18 mouse cellular contexts compared by ENCODE assay signal in genomic region chr4:107944141-107944540, GRCm38 (mm10). TPM values are rescaled to one million over a fixed set of nuclear protein-coding genes. Genes with fewer than 3 reads are reported as not detected.
DNase-seq lines count a peak whose midpoint lies in the region; ATAC-seq lines count a peak whose summit lies in the region.
"Had no signal": no experiment of that assay in that cellular context is flagged by ENCODE, and none has a peak within 500 bp of the region (broad histone marks: within the 10 kb centered on the region; RNA-seq: fewer than 3 reads in every experiment).

No protein-coding gene starts in this region.

- no peak overlapping the region for H3K4me2 ChIP-seq in forebrain, embryonic 14.5 days (ENCODE audit: low read length)
- H3K4me2 ChIP-seq in forebrain, embryonic 11.5 days (ENCODE audit: low read depth, low read length, severe bottlenecking) = no peak overlapping the region
- H3K4me2 ChIP-seq in hindbrain, embryonic 16.5 days (ENCODE audit: low read length) = no peak overlapping the region
- no peak overlapping the region for H3K4me2 ChIP-seq in hindbrain, embryonic 12.5 days (replicated peaks)
- H3K4me2 ChIP-seq: liver, embryonic 13.5 days; neural tube, embryonic 15.5 days had no signal

- no peaks in the 10 kb centered on the region for H3K4me1 ChIP-seq in forebrain, embryonic 14.5 days (ENCODE audit: control insufficient read depth, insufficient read depth, low read length)
- H3K4me1 ChIP-seq in forebrain, embryonic 11.5 days (replicated peaks; ENCODE audit: control insufficient read depth, insufficient read depth, low read length) = no peaks in the 10 kb centered on the region
- H3K4me1 ChIP-seq in hindbrain, embryonic 16.5 days (ENCODE audit: control insufficient read depth, insufficient read depth, low read depth, low read length) = no peaks in the 10 kb centered on the region; the same call in 1 of the 2 replicates
- no peaks in the 10 kb centered on the region for H3K4me1 ChIP-seq in hindbrain, embryonic 12.5 days
- H3K4me1 ChIP-seq: liver, embryonic 13.5 days; neural tube, embryonic 15.5 days had no signal

- 83% methylated on average over 2 of the region's 2 CpGs for WGBS in forebrain, embryonic 14.5 days
- 87% methylated on average over 2 of the region's 2 CpGs for WGBS in forebrain, embryonic 11.5 days
- WGBS in hindbrain, embryonic 16.5 days = 56% methylated on average over 2 of the region's 2 CpGs
- 91% methylated on average over 2 of the region's 2 CpGs for WGBS in hindbrain, embryonic 12.5 days

- no peaks in the 10 kb centered on the region for H3K36me3 ChIP-seq in forebrain, embryonic 14.5 days (ENCODE audit: control insufficient read depth, insufficient read depth, low read length)
- H3K36me3 ChIP-seq in forebrain, embryonic 11.5 days (ENCODE audit: control insufficient read depth, insufficient read depth, low read length) = no peaks in the 10 kb centered on the region
- H3K36me3 ChIP-seq in hindbrain, embryonic 16.5 days (ENCODE audit: control insufficient read depth, insufficient read depth, low read length) = no peaks in the 10 kb centered on the region
- no peaks in the 10 kb centered on the region for H3K36me3 ChIP-seq in hindbrain, embryonic 12.5 days
- H3K36me3 ChIP-seq: G1E; liver, embryonic 13.5 days; neural tube, embryonic 15.5 days had no signal

- peak; percentile 25 for DNase-seq in forebrain, embryonic 14.5 days (ENCODE audit: low spot score)
- DNase-seq in forebrain, embryonic 11.5 days (ENCODE audit: low spot score) = no peak
- DNase-seq in ovary, postnatal 36 days (ENCODE audit: low spot score) = peak; percentile 37
- DNase-seq in ovary, postnatal 10 days (ENCODE audit: low spot score) = no peak
- DNase-seq in natural killer cell, adult 2 months (ENCODE audit: low spot score in 2 of 2) = no peak
- DNase-seq: cerebellum, adult 2 months; embryo, embryonic 11 days; gastrocnemius, postnatal 10 days; heart, postnatal 36 days; liver, embryonic 13.5 days; thymus, postnatal 25 days had no signal

- no peak overlapping the region for H3K9ac ChIP-seq in forebrain, embryonic 14.5 days (ENCODE audit: low read length)
- H3K9ac ChIP-seq in forebrain, embryonic 11.5 days (ENCODE audit: low read length) = no peak overlapping the region
- no peak overlapping the region for H3K9ac ChIP-seq in hindbrain, embryonic 16.5 days (ENCODE audit: low read depth, low read length)
- no peak overlapping the region for H3K9ac ChIP-seq in hindbrain, embryonic 12.5 days
- H3K9ac ChIP-seq: liver, embryonic 13.5 days; neural tube, embryonic 15.5 days had no signal

- no peak overlapping the region for H3K4me3 ChIP-seq in forebrain, embryonic 14.5 days (ENCODE audit: low read depth, low read length)
- no peak overlapping the region for H3K4me3 ChIP-seq in forebrain, embryonic 11.5 days (ENCODE audit: low read depth, low read length)
- H3K4me3 ChIP-seq in hindbrain, embryonic 16.5 days (ENCODE audit: low read length) = no peak overlapping the region
- no peak overlapping the region for H3K4me3 ChIP-seq in hindbrain, embryonic 12.5 days
- H3K4me3 ChIP-seq: liver, embryonic 13.5 days; neural tube, embryonic 15.5 days had no signal

- no peaks in the 10 kb centered on the region for H3K9me3 ChIP-seq in forebrain, embryonic 14.5 days (replicated peaks; ENCODE audit: control insufficient read depth, low read length)
- no peaks in the 10 kb centered on the region for H3K9me3 ChIP-seq in forebrain, embryonic 11.5 days (ENCODE audit: control insufficient read depth, low read length)
- H3K9me3 ChIP-seq in hindbrain, embryonic 16.5 days (ENCODE audit: control insufficient read depth, low read length) = no peaks in the 10 kb centered on the region
- no peaks in the 10 kb centered on the region for H3K9me3 ChIP-seq in hindbrain, embryonic 12.5 days (replicated peaks)
- H3K9me3 ChIP-seq: G1E; liver, embryonic 13.5 days; neural tube, embryonic 15.5 days had no signal

- no peak for ATAC-seq in forebrain, embryonic 14.5 days
- ATAC-seq in forebrain, embryonic 11.5 days (replicated peaks; ENCODE audit: low FRiP score) = no peak
- ATAC-seq in hindbrain, embryonic 16.5 days = peak; percentile 54; the same call in 1 of the 2 replicates
- ATAC-seq in hindbrain, embryonic 12.5 days (ENCODE audit: low FRiP score) = no peak
- ATAC-seq in megakaryocyte-erythroid progenitor cell, adult 5-6 weeks (replicated peaks; ENCODE audit: low FRiP score, low TSS enrichment, poor library complexity, severe bottlenecking) = 0 out of 2 replicates have a peak, but pooled peaks have one; percentile 37

- no peaks in the 10 kb centered on the region for H3K27me3 ChIP-seq in forebrain, embryonic 14.5 days (replicated peaks; ENCODE audit: control insufficient read depth, insufficient read depth, low read length)
- H3K27me3 ChIP-seq in forebrain, embryonic 11.5 days (ENCODE audit: control insufficient read depth, insufficient read depth, low read length) = no peaks in the 10 kb centered on the region
- H3K27me3 ChIP-seq in hindbrain, embryonic 16.5 days (replicated peaks; ENCODE audit: control insufficient read depth, insufficient read depth, low read length) = no peaks in the 10 kb centered on the region
- no peaks in the 10 kb centered on the region for H3K27me3 ChIP-seq in hindbrain, embryonic 12.5 days
- H3K27me3 ChIP-seq: liver, embryonic 13.5 days; neural tube, embryonic 15.5 days had no signal

- H3K27ac ChIP-seq in forebrain, embryonic 14.5 days (ENCODE audit: low read depth, low read length) = no peak overlapping the region
- no peak overlapping the region for H3K27ac ChIP-seq in forebrain, embryonic 11.5 days (ENCODE audit: low read depth, low read length)
- H3K27ac ChIP-seq in hindbrain, embryonic 16.5 days (ENCODE audit: low read depth, low read length) = no peak overlapping the region
- no peak overlapping the region for H3K27ac ChIP-seq in hindbrain, embryonic 12.5 days
- H3K27ac ChIP-seq: liver, embryonic 13.5 days; neural tube, embryonic 15.5 days had no signal

RNA-seq across cellular contexts. Expression of gene Cpt2, which starts 20.7 kb away (rescaled TPM):
- polyA plus RNA-seq in forebrain, embryonic 14.5 days (2014; fragmentation: Nextera tagmentation; extraction: Ambion mirVana) = 20.3 and 21.0 TPM in 2 replicates
- polyA plus RNA-seq in forebrain, embryonic 11.5 days (2014; fragmentation: Nextera tagmentation; extraction: Ambion mirVana) = 30.9 and 31.6 TPM in 2 replicates
- polyA plus RNA-seq in hindbrain, embryonic 16.5 days (2015; fragmentation: Nextera tagmentation; extraction: Ambion mirVana) = 16.3 and 19.1 TPM in 2 replicates
- 26.5 and 28.1 TPM in 2 replicates for polyA plus RNA-seq in hindbrain, embryonic 12.5 days (2016; fragmentation: Nextera tagmentation; extraction: Ambion mirVana)
- total RNA-seq in megakaryocyte-erythroid progenitor cell, adult 5-6 weeks (2014; fragmentation: Nextera tagmentation) = 48.6 and 51.8 TPM in 2 replicates
- total RNA-seq in megakaryocyte-erythroid progenitor cell, adult 5-6 weeks (2017) = 25.6 and 44.4 TPM in 2 replicates

RNA-seq across cellular contexts. Expression of gene Slc1a7, which starts 24.0 kb away (rescaled TPM):
- not detected in 2 replicates for polyA plus RNA-seq in forebrain, embryonic 14.5 days (2014; fragmentation: Nextera tagmentation; extraction: Ambion mirVana)
- not detected in 2 replicates for polyA plus RNA-seq in forebrain, embryonic 11.5 days (2014; fragmentation: Nextera tagmentation; extraction: Ambion mirVana)
- polyA plus RNA-seq in hindbrain, embryonic 16.5 days (2015; fragmentation: Nextera tagmentation; extraction: Ambion mirVana) = 0.18 TPM in 1 of 2 replicates, not detected in the other
- polyA plus RNA-seq in hindbrain, embryonic 12.5 days (2016; fragmentation: Nextera tagmentation; extraction: Ambion mirVana) = 0.08 TPM in 1 of 2 replicates, not detected in the other
- total RNA-seq in megakaryocyte-erythroid progenitor cell, adult 5-6 weeks (2014; fragmentation: Nextera tagmentation) = not detected in 2 replicates
- not detected in 2 replicates for total RNA-seq in megakaryocyte-erythroid progenitor cell, adult 5-6 weeks (2017)
- total RNA-seq: gastrocnemius, postnatal 10 days; layer of hippocampus, adult 18-20 months had no signal
- polyA plus RNA-seq: G1E; limb, embryonic 11.5 days; liver, embryonic 13.5 days; neural tube, embryonic 15.5 days had no signal

RNA-seq across cellular contexts. Expression of gene 0610037L13Rik, which starts 54.5 kb away (rescaled TPM):
- 116 and 127 TPM in 2 replicates for polyA plus RNA-seq in forebrain, embryonic 14.5 days (2014; fragmentation: Nextera tagmentation; extraction: Ambion mirVana)
- polyA plus RNA-seq in forebrain, embryonic 11.5 days (2014; fragmentation: Nextera tagmentation; extraction: Ambion mirVana) = 108 and 116 TPM in 2 replicates
- polyA plus RNA-seq in hindbrain, embryonic 16.5 days (2015; fragmentation: Nextera tagmentation; extraction: Ambion mirVana) = 95.5 and 98.6 TPM in 2 replicates
- polyA plus RNA-seq in hindbrain, embryonic 12.5 days (2016; fragmentation: Nextera tagmentation; extraction: Ambion mirVana) = 106 and 113 TPM in 2 replicates
- total RNA-seq in megakaryocyte-erythroid progenitor cell, adult 5-6 weeks (2014; fragmentation: Nextera tagmentation) = 51.1 and 53.5 TPM in 2 replicates
- 49.8 and 60.8 TPM in 2 replicates for total RNA-seq in megakaryocyte-erythroid progenitor cell, adult 5-6 weeks (2017)

Comparison
In these comparisons a context has a peak if more than half of its experiments do, and no peak if none do; other contexts are left out.
1. ATAC-seq: peak in hindbrain, embryonic 16.5 days (single experiment) and megakaryocyte-erythroid progenitor cell, adult 5-6 weeks (single experiment); none in forebrain, embryonic 14.5 days (single experiment), forebrain, embryonic 11.5 days (single experiment) and hindbrain, embryonic 12.5 days (single experiment).
2. DNase-seq: peak in forebrain, embryonic 14.5 days (single experiment) and ovary, postnatal 36 days (single experiment); none in forebrain, embryonic 11.5 days (single experiment), ovary, postnatal 10 days (single experiment) and natural killer cell, adult 2 months (0 of 2).